Mouse (Mus musculus): ENCODE results near the gene Ltbp2. TPM values are rescaled to one million over a fixed set of nuclear protein-coding genes. Genes with fewer than 3 reads are reported as not detected.
A peak's percentile ranks its signal among the peaks of the same experiment; 100 is the strongest.

Gene Ltbp2
- total RNA-seq, 1 experiment from 2014 or later = not detected

- no peak for ATAC-seq (replicated peaks; ENCODE audit: low read depth, poor library complexity, severe bottlenecking)
Observed at GRCm38 (mm10) chr12:84884423-84885076, 8.2 kb upstream of the Ltbp2 start.

GRCm38 (mm10) chr12:84882796-84883195 is 6.5 kb upstream of the Ltbp2 start:
- ATAC-seq (replicated peaks; ENCODE audit: low read depth, poor library complexity, severe bottlenecking) = no peak

DNA sequence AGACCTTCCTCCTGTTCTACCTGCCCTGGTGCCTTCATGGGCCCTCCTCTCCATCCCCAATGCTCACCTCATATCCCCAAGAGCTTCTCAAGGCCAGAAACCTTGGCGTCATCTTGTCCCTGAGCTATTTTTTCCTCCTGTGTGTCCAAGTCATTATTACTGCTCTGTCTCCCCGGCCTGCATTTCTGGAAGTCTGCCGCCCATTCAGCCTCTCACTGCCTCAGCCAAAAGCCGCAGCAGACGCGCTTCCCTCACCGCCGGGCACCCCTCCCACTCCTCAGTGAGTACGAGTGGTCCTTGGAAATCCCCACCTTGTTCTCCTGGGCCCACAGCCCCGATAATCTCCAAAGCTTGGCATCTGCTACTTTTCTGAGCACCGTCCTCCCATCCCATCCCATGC is 3.8 kb upstream of the Ltbp2 start:
- ATAC-seq (replicated peaks; ENCODE audit: low read depth, poor library complexity, severe bottlenecking) = no peak

- 0 out of 2 replicates have a peak, but pooled peaks have one; percentile 13 for ATAC-seq (replicated peaks; ENCODE audit: low read depth, poor library complexity, severe bottlenecking)
Observed at GRCm38 (mm10) chr12:84875761-84876480, 411 bp downstream of the Ltbp2 start.

DNA sequence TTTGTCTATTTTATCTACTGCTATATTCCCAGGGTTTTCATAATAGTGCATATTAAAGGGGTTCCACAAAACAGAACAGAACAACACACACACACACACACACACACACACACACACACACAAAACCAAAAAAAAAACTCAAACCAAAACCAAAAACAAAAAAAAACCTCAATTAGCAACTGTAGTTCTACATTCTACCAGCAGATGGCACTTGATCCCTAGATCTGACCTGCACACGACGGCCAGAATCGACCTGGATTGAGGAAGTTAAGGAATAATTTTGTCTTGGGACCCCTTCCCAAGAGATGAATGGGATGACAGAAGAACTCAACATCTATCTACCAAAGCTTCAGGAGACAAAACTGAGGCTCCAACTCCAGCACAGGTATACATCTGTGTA is 2.9 kb downstream of the Ltbp2 start:
- peak; percentile 36; the same call in 1 of the 2 replicates for ATAC-seq (replicated peaks; ENCODE audit: low read depth, poor library complexity, severe bottlenecking)

DNA sequence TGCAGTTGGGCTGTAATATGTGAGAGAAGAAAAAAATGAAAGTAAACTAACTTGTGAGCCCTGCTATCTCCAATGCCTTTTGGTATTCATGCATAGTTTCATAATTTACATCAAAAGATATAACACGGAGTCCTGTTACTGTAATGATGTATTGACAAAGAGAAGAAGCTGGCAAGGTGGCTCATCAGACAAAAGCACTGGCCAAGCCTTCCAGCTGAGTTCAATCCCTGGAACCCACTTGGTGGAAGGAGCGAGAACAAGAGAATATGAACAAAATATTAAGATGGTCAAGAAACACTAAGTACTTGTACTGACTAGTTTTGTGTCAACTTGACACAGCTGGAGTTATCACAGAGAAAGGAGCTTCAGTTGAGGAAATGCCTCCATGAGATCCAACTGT is 4.0 kb downstream of the Ltbp2 start:
- ATAC-seq (replicated peaks; ENCODE audit: low read depth, poor library complexity, severe bottlenecking) = no peak

- ATAC-seq (replicated peaks; ENCODE audit: low read depth, poor library complexity, severe bottlenecking) = no peak
Observed at GRCm38 (mm10) chr12:84865431-84865830, 10.9 kb downstream of the Ltbp2 start.

DNA sequence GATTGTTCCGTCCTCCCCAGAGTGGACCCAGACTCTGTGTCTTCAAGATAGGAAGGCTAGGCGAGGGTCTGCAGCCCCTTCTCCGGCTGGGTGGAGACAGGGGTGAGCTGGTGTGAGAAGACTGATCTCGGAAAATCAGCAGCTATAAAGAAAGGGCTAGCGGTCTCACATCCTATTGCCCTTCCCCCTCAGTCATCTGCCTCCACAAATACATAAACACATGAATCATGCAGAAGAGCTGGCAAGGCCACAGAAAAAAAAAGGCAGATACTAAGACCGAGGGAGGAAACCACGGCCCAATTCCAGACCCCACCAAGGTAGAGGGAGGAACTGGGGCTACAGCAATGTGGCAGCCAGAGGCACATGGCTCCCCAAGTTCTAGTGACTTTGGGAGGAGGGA is 11.5 kb downstream of the Ltbp2 start:
- ATAC-seq (replicated peaks; ENCODE audit: low read depth, poor library complexity, severe bottlenecking) = no peak

GRCm38 (mm10) chr12:84863196-84863595 is 13.1 kb downstream of the Ltbp2 start:
- no peak for ATAC-seq (replicated peaks; ENCODE audit: low read depth, poor library complexity, severe bottlenecking)

GRCm38 (mm10) chr12:84862136-84862910 is 14.0 kb downstream of the Ltbp2 start:
- ATAC-seq (replicated peaks; ENCODE audit: low read depth, poor library complexity, severe bottlenecking) = no peak

GRCm38 (mm10) chr12:84858149-84859113 is 17.9 kb downstream of the Ltbp2 start:
- no peak for ATAC-seq (replicated peaks; ENCODE audit: low read depth, poor library complexity, severe bottlenecking)

DNA sequence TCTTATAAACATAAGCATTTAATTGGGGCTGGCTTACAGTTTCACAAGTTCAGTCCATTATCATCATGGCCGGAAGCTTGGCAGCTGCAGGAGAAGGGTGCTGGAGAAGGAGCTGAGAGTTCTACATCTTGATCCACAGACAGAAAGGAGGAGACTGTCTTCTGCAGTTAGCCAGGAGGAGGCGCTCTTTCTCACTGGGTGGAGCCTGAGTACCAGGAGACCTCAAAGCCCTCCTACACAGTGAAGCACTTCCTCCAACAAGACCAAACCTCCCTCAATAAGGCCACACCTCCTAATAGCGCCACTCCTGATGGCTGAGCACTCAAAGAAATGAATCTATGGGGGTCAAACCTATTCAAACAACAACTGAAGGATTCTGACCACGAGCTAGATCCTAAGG is 18.6 kb downstream of the Ltbp2 start:
- no peak for ATAC-seq (replicated peaks; ENCODE audit: low read depth, poor library complexity, severe bottlenecking)

GRCm38 (mm10) chr12:84856532-84856931 is 19.8 kb downstream of the Ltbp2 start:
- no peak for ATAC-seq (replicated peaks; ENCODE audit: low read depth, poor library complexity, severe bottlenecking)

DNA sequence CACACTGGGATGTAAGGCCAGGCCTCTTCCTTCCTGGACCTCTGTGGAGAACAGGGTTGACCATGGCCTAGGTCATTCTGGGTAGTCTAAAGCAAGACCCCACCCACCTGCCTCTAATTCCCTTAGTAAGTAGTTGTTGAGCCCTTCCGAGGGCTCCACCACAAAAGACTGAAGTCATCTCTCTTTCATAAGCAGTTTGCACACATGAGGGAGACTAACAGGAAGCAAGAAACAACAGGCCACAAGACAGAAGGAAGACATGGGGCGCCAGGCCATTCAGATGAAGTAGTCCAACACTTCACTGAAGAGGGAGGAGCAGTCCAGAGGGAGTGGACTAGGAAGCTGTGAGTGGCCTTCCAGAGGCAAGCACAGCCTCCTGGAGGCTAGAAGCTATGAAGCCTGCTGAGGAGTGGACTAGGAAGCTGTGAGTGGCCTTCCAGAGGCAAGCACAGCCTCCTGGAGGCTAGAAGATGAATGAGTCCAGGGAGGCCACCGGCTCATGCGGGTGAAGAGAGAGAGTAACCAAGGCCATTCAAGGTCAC is 21.2 kb downstream of the Ltbp2 start:
- ATAC-seq (replicated peaks; ENCODE audit: low read depth, poor library complexity, severe bottlenecking) = peak; percentile 37

DNA sequence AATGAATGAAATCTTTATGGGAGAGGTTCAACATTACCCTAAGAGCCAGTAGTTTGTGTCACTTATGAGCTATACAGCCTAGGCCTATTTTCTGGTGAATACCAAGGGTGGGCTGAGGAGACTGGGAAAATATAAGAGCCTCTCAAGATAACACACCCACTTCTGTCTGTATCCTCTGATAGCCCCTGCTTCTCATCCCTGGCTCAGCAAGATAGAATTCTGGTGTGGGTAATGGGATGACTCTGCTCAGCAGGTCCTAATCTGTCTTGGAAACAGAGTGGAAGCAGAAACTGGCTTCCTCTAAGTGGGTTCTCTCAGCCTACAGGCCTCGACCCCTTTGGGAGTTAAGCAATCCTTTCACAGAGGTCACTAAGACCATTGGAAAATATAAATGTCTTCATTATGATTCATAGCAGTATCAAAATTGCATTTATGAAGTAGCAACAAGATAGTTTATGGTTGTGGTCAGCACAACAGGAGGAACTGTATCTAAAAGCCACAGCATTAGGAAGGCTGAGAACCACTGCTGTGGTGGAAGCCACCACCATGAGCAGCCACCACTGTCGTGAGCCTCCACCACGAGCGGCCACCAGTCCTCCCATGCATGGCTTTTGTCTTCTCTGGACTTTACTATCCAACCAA is 21.8 kb downstream of the Ltbp2 start:
- peak; percentile 75 for ATAC-seq (replicated peaks; ENCODE audit: low read depth, poor library complexity, severe bottlenecking)

DNA sequence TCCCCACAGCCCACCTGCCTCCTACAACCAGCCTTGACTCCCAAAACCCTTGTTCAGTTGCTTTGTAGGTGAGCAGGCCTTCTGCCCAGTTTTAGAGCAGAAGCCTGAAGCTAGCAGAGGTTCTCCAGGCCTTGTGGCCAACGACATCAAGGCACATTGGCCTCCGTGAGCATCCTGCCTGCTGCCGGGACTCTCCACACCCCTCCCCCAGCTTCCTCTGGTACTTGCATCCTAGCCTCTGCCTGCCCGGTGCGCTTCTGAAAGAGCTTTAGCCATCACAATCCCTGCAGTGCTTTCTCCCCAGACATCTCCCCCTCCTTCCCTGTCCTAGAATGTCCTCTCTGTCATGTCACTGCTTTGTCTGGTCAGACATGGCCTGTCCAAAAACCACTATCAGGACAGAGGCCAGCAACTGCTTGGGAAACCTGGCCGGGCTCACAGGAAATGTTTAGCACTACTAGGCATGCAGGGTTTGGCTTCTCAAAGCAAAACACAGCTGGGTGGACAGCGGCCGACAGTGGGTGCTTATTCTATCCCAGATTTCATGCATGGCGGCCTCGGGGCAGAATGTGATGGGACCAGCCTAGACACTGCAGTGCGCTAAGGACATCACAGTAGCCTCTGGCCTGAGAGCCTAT is 24.8 kb downstream of the Ltbp2 start:
- ATAC-seq (replicated peaks; ENCODE audit: low read depth, poor library complexity, severe bottlenecking) = no peak

DNA sequence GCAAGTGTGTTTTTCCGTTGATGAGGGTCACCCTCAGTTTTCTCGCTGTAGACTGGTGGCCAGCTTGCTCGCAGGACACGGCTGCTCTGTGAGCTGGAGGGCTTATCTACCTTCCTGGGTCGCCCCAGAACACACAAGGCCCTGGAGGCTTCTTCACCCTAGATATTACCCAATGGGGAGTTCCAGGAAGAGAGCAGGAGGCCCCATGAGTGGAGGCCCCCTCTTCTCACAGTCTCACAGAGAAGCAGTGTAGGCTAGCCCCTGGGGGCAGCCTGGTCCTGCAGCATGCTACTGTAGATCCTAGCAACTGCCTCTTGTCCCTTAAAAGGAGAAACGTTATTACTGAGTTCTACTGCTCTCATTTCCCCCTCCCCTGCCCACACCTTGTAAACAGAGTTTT is 28.4 kb downstream of the Ltbp2 start:
- no peak for ATAC-seq (replicated peaks; ENCODE audit: low read depth, poor library complexity, severe bottlenecking)

DNA sequence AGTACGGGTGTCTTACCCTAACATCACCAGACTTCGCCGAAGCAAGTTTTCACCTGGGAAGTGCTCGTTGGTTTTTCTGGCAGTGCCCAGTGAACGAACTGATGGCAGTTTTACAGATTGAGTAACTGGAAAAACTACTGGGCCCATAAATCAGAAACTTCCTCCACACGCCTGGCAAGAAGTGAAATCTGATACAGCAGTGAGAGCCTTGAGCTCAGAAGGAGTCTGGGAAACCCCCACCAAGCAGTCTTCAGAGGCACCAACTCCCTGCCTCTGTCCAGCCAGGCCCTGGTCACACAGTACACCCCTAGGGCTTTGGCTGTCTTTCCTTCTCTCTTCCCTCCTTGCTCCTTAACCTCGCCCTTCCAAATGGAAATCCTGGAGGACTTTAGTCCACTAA is 28.9 kb downstream of the Ltbp2 start:
- peak; percentile 40 for ATAC-seq (replicated peaks; ENCODE audit: low read depth, poor library complexity, severe bottlenecking)

DNA sequence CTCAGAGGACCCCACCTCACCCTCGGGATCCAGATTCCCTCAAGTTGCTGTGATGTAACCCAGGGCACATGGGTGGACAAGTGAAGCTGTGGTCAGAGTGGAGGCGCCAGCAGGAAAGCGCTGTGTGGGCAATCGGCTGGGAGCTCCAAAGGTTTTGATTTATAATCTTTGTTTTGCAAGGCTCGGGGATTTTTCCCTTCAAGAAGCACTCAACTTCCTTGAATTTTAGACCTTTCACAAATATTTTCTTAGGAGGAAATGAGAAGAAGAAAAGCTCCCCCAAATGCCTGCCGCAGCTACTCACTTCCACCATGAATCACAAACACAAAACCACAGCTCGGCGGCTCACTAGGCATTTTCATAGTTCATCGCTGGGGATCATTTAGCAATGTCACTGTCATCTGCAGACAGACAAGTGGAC is 29.7 kb downstream of the Ltbp2 start:
- ATAC-seq (replicated peaks; ENCODE audit: low read depth, poor library complexity, severe bottlenecking) = peak; percentile 68
